29 mouse cellular contexts compared by ENCODE assay signal in genomic region chrX:118112582-118112981, GRCm38 (mm10).
"Had no signal": no experiment of that assay in that cellular context is flagged by ENCODE, and none has a peak within 500 bp of the region (broad histone marks: within the 10 kb centered on the region; RNA-seq: fewer than 3 reads in every experiment).

No protein-coding gene starts in this region.

- H3K9ac ChIP-seq: heart, embryonic 12.5 days; heart, embryonic 13.5 days; heart, embryonic 15.5 days; hindbrain, embryonic 12.5 days; hindbrain, embryonic 13.5 days; hindbrain, embryonic 14.5 days; hindbrain, embryonic 15.5 days; intestine, embryonic 15.5 days; kidney, embryonic 15.5 days had no signal

- DNase-seq: heart, postnatal 10 days; heart, postnatal 14 days; heart, postnatal 36 days; heart, postnatal 4 days; kidney, adult 11 months; kidney, adult 18-20 months; kidney, adult 2 months; kidney, adult 8-10 months; kidney, adult 9 months; kidney, postnatal 10 days; kidney, postnatal 14 days; kidney, postnatal 25 days; kidney, postnatal 36 days; kidney, postnatal 4 days; layer of hippocampus, postnatal 36 days had no signal

- H3K27me3 ChIP-seq: heart, embryonic 12.5 days; heart, embryonic 13.5 days; heart, embryonic 15.5 days; hindbrain, embryonic 12.5 days; hindbrain, embryonic 13.5 days; hindbrain, embryonic 15.5 days; intestine, embryonic 15.5 days; kidney, embryonic 15.5 days had no signal

- H3K9me3 ChIP-seq: heart, embryonic 12.5 days; heart, embryonic 13.5 days; heart, embryonic 15.5 days; hindbrain, embryonic 10.5 days; hindbrain, embryonic 12.5 days; hindbrain, embryonic 13.5 days; hindbrain, embryonic 15.5 days; intestine, embryonic 15.5 days; kidney, embryonic 15.5 days had no signal

- H3K4me1 ChIP-seq: heart, embryonic 12.5 days; heart, embryonic 13.5 days; heart, embryonic 15.5 days; hindbrain, embryonic 10.5 days; hindbrain, embryonic 12.5 days; hindbrain, embryonic 13.5 days; hindbrain, embryonic 15.5 days; intestine, embryonic 15.5 days; kidney, embryonic 15.5 days had no signal

- H3K36me3 ChIP-seq: heart, embryonic 12.5 days; heart, embryonic 13.5 days; heart, embryonic 15.5 days; hindbrain, embryonic 10.5 days; hindbrain, embryonic 12.5 days; hindbrain, embryonic 13.5 days; hindbrain, embryonic 15.5 days; intestine, embryonic 15.5 days; kidney, embryonic 15.5 days had no signal

- H3K4me3 ChIP-seq: heart, embryonic 12.5 days; heart, embryonic 13.5 days; heart, embryonic 15.5 days; hindbrain, embryonic 10.5 days; hindbrain, embryonic 12.5 days; hindbrain, embryonic 13.5 days; hindbrain, embryonic 15.5 days; intestine, embryonic 15.5 days; kidney, embryonic 15.5 days; layer of hippocampus, adult 2 months; left cerebral cortex, adult 2 months had no signal

- H3K27ac ChIP-seq: heart, embryonic 13.5 days; heart, embryonic 15.5 days; hindbrain, embryonic 10.5 days; hindbrain, embryonic 12.5 days; hindbrain, embryonic 13.5 days; hindbrain, embryonic 14.5 days; hindbrain, embryonic 15.5 days; hindbrain, postnatal 0 days; intestine, embryonic 15.5 days; kidney, embryonic 15.5 days; kidney, postnatal 0 days; layer of hippocampus, adult 2 months; left cerebral cortex, adult 2 months had no signal
